Mouse (Mus musculus) ovary, postnatal 14 days (tissue): ENCODE measurements around the gene Smyd1.

Source experiments
- DNase-seq: peaks from one replicate; pipeline ENCODE4 v3.0.0; 2022; ENCODE audit warnings: low spot score

Smyd1 gene

DNA sequence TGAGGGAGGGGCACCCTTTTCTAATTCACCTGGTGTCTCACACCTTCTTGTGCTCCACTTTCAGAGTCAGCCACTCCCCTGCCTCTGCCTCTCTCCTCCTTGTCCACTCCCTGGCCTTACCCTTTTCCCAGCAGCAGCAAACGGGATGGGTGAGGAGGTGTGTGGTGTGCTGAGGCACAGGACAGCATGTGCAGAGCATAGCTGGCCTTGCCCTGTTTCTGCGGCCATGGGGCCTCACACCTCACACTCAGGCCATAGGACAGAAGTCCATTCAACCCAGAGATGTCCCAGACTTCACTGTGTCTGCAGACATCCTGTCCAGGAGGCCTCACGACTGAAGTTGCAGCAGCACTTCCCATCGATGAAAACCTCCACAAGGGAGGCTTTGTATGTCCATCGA, 118.4 kb downstream of the Smyd1 start:
- DNase-seq, result no peak

DNA sequence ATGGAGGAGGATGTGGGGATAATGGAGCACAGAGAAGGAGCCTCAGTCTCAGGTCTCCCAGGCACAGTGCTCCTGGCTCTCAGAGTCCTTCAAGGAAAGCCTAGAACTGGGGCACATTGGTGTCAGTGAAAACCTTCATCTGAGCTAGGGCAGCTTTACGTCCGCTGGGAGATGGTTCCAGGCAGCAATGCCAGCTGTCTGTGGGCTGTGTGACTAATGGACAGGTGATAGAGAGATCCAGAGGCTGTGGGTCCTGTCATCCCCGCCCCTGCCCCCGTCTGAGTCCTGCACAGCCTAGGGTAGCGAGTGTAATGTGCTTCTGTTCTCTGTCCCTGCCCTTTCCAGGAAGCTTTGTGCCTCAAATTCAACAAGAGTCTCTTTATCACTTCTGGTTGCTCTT, 120.1 kb downstream of the Smyd1 start:
- no peak for DNase-seq

DNA sequence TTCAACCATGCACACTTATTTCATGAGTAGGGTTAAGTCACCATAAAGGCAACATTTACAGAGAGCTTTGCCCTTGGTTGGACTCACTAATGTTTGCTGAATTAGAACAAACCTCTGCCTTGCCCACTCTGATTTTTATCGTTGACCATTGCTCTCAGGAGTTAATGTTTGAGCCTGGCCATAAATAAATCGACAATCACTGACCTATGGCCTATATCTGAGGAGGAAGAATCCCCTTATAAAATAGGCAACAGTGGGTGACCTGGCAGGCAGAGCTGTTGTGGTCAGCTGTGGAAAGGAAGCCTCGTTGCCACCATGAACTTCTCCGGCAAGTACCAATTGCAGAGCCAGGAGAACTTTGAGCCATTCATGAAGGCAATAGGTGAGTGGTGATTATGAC, 122.4 kb downstream of the Smyd1 start, which contains the start of gene Fabp1:
Gene Fabp1, plus strand, starts transcription at position 216 of the 400 bp plus-strand sequence.
- DNase-seq, result no peak

DNA sequence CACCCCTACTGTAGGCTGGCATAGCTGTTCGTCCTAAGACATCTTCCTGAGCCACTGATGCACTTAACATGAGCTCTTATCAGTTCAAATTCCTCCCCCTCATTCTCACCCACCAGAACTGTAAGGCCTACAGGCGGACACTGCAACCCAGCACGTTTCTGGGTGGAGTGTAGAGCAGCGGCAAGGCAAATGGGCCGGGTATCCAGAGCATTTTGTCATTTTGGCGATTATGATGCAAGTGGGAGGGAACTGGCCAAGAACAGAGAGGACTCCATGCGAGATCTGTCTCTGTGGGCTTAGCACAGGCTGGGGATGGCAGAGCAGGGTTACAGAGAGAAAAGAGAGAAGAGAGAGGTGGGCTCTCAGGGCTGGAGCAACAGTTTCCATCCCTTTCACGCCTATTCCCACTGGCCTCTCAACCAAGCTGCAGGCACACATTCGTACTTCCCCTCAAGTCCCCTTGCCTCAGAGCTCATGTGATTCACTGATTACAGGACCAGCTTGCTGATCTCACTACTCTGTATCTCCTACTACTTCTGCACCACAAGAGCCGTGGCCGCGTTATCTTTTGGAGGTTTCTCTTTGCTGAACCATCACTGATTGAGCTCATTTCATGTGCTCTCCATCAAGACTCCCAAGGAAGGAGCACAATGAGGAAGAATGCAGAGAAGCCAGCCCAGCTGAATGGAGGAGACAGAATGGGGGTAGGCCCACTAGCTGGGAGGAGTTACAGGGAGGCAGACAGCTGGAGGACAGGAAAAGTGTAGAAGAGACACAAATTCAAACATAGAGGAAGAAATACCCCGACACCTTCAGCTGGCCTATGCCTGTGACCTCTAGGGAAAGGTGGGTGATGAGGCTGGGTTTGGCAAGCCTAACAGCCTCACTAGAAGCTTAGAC, 124.1 kb downstream of the Smyd1 start:
- DNase-seq, result no peak

DNA sequence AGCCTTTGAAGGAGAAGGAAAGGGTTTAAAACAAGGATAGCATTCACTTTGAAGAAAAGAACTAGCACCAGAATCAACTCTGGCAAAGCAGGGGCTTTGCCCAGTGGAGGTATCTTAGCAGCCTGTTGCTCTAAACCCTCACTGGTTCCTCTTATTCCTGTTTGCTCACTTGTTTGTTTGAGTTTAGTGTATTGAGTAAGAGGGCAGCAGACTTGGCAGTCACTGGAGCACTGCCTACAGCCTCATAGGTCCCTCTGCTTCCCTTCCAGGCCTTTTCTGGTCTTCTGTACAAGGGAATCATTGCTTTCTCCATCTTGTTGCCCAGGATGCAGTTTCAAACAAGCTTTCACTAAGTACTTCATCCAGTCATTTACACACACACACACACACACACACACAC, 125.9 kb downstream of the Smyd1 start:
- DNase-seq, result no peak

DNA sequence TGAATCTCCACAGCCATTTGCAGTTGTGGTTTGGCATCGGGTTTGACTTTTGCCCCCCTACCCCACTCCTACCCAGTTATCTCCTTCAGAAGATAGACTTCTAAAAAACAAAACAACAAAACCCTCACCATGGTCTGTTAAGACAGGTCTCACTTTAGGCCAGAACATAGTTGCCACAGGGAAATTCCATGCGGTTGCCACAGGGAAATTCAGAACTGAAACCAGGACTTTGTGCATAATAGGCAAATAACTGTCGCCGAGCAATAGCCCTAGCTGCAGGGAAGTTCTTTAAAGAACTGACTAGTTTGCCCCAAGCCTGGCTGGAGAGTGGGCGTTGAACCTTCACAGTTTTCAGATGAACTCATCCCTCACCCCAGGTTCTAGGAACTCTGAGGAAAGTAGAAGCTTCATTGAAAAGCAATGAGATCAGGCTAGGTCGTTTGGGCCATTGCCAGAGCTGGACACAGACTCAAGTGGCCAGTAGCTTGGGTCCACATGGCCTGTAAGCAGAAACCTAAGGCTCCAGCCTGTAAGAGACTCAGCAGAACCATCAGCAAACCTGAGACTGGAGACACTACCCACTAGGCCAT, 128.8 kb downstream of the Smyd1 start:
- DNase-seq, result no peak

DNA sequence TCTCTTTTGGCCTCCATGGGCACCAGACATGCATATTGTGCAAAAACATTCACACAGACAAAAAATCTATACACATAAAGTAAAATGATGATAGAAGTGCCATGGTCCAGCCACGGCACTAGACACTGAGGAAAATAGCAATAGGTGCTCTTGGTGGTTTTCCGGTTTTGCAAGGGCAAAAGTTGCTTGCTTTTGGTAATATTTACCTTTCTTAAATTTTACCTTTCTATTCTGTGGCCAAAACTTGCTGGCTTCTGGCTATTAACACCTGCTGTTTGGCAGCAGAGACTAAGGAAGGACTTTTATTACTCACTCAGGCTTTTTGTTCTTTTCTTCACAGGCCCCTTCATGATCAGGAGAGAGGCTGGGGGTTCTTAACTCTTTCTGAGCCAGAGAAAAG, 131.5 kb downstream of the Smyd1 start:
- no peak for DNase-seq

DNA sequence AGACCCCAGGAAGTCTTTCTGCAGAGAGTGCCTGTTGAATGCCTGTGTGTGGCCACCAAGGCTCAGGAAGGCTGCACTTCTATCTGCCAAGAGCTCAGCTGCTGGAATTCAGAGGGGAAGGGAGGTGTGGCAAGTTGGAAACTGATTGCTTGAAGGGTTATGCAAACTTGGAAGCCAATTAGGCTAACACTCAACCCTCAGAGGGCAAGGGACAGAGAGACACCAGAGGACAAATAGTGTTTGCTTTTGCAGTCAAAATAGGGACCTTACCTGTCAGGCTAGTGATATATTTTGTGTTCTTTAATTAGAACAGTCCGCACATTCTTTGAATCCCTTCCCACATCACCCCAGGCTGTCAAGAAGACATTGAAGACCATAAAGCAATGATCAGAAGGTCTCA, 132.5 kb downstream of the Smyd1 start:
- DNase-seq, result no peak

DNA sequence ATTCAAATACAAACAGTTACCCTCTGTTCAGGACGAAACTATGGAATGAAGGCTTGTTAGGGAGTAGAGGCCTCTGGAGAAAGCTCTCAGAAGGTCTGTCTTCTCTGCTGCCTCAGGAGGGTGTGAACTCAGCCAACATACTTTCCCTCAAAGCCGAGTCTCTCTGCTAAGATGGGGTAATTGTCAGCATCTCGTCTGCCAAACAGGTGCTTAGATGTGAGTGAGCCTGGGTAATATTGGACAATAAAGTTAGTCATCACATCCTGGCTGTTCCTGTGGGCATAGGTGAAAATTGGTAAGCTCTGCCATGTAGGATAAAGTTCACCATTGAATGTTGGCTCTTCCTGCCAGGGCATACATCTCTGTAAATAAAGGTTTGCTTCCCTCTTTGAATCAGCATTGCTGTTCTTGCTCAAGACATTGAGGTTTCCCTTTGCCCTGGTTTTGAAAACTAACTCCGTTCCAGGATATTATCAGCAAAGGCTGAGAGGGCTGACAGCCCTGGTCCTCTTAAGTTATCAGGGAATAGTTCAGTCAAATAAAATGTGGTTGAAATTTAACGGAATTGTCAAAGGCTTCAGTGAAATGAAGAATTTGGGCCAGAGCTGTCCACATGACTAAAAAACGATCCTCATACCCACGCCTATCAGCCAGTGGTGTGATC, 137.0 kb downstream of the Smyd1 start:
- no peak for DNase-seq

DNA sequence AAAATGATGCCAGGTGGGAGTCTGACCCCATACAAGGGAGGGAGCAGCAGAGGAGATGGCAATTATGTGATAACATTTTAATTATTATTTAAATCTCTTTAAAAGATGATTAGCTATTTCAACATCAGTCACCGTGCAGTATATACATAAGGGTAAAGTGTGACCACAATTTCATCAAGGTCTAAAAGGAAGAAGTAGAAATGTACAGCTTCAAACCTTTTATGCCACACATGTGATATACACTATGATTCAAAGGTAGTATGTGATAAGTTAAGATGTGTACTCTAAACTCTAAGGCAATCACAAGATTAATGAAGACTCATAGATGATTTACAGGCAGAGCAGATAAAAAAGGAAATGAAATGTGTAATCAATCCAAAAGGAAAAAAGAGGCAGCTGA, 141.4 kb downstream of the Smyd1 start:
- DNase-seq, result no peak

DNA sequence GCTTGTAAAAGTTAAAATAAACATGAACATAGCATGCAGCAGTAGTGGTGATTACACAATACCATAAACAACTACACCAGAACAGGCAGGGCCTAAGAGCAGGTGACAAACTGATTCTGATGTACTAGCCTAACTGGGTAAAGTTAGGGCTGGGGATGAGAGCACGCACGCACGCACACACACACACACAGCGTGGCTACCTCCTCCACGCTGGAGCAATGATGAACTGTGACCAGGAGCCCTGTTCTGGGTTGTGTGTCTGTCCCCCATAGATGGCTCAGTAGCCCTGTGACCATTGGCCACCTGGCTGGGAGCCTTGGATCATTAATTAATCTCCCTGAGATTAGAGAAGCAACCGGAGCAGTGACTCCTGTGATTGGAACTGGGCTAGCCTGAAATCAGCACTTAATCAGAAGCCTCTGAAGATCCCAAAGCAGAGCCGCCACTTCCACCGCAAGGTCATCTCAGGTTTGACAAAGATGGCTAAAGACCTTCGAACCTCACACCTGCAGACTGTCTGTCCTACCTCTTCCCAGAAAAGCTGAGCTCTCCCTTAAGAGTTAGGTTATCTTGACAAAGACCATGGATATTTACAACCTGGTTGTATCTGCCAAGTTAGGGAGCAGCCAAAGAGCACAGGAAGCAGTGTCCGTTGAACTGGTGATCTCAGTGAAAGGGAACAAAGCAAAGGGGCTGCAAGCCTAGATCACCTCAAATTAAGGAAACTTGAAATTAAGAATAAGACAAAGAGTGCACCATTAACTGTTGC, 149.0 kb downstream of the Smyd1 start:
- no peak for DNase-seq

DNA sequence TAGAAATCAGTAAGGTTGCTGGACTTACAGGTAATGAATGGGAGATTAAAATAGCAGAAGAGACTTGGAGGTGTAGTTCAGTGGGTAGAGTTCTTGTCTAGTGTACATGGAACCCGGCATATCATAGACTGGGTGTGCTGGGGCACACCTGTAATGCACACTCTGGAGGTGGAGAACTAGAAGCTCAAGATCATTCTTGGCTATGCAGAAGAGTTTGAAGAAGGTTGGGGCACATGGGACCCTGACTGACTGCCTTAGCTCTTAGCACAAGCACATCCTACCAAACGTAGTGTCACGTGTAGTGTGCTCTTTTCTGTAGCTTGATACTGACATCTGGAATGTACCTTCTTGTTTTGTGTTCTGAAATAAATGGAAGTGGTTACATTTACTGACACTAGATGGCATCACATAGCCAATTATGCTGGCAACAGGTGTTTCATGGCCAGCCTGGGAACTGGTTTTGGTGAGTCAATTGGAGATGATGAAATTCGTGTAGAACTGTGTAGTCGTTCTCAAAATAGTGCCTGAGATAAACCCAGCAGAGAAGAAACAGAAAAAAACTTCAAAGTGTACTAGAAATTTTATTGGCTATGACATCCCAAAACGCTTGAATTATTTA, 155.4 kb downstream of the Smyd1 start:
- DNase-seq, result no peak

DNA sequence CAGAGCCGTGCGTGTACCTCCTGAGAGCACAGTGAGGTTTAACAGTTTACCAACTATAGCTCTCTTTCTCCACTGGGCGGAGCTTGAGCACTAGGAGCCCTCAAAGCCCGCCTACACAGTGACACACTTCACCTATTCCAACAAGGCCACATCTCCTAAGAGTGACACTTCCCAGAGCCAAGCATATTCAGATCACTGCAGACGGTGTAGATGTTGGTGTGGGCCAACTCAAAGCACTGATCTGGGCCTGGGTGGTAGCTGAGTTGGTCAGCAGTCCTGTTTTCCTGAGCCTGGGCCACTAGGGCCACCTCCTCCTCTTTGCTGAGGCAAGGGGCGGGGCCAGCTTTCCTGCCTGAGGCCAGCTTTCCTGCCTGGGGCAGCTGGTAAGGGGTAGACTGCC, 157.6 kb downstream of the Smyd1 start:
- DNase-seq, result no peak
